Mouse (Mus musculus) kidney, postnatal 0 days (tissue): ENCODE results near the gene Tnk1. TPM values are rescaled to one million over a fixed set of nuclear protein-coding genes. Genes with fewer than 3 reads are reported as not detected.

ENCODE experiments used
- ATAC-seq: fragments of 200-750 bp; cut with Nextera tagmentation; replicated peaks from 2 replicates; pipeline ENCODE4 v1.8.0; 2017; ENCODE audit warnings: low read depth, moderate number of reproducible peaks, moderate TSS enrichment, moderate library complexity; ENCODE audit not compliant: low FRiP score
- DNase-seq: peaks from one replicate; pipeline ENCODE4 v3.0.0-alpha.2; 2016; ENCODE audit warnings: low spot score
- H3K27ac ChIP-seq: fragments of 300-500 bp; sonication (generic); 2 replicates; pipeline ENCODE4 v1.5.1; 2014; ENCODE audit warnings: mild to moderate bottlenecking
- H3K27me3 ChIP-seq: fragments of 300-500 bp; sonication (generic); 2 replicates; pipeline ENCODE4 v1.6.1; 2014; ENCODE audit warnings: low read length, mixed read lengths; ENCODE audit not compliant: insufficient read depth
- H3K36me3 ChIP-seq: fragments of 300-500 bp; sonication (generic); 2 replicates; pipeline ENCODE4 v1.6.1; 2014; ENCODE audit warnings: low read length, mixed read lengths; ENCODE audit not compliant: insufficient read depth
- H3K4me1 ChIP-seq: fragments of 300-500 bp; sonication (generic); replicated peaks from 2 replicates; pipeline ENCODE4 v1.6.1; 2014; ENCODE audit warnings: antibody characterized with exemption, low read length, mixed read lengths; ENCODE audit not compliant: insufficient read depth
- H3K4me2 ChIP-seq: fragments of 300-500 bp; sonication (generic); 2 replicates; pipeline ENCODE4 v1.6.1; 2014; ENCODE audit warnings: mild to moderate bottlenecking, low read length, moderate library complexity, mixed read lengths
- H3K4me3 ChIP-seq: fragments of 300-500 bp; sonication (generic); replicated peaks from 2 replicates; pipeline ENCODE4 v1.5.1; 2014; ENCODE audit warnings: low read depth, low read length
- H3K9ac ChIP-seq: fragments of 300-500 bp; sonication (generic); 2 replicates; pipeline ENCODE4 v1.6.1; 2014; ENCODE audit warnings: low read depth, low read length
- H3K9me3 ChIP-seq: fragments of 300-500 bp; sonication (generic); replicated peaks from 2 replicates; pipeline ENCODE4 v1.6.1; 2016; ENCODE audit warnings: low read length, inconsistent platforms, mixed read lengths
- CTCF ChIP-seq: IDR thresholded peaks from 2 replicates; pipeline ENCODE4 v1.5.1; 2016; ENCODE audit warnings: antibody characterized with exemption, low read depth, mild to moderate bottlenecking, moderate library complexity
- WGBS: fragments of 180-500 bp; shearing (Covaris S2); extraction: QIAGEN DNeasy Blood & Tissue Kit; methylation state at CpG from one replicate; pipeline ENCODE4 v1.1.7; 2014; 5-methylcytosine and 5-hydroxymethylcytosine counted together
- polyA plus RNA-seq: library from polyadenylated mRNA; unstranded; fragments of >200 nt; fragmentation: Nextera tagmentation; extraction: Ambion mirVana; gene quantifications from 2 replicates; pipeline ENCODE4 v1.2.1, GENCODE M21; 2015

Tnk1 gene
- polyA plus RNA-seq, 1 experiment from 2014 or later, result 6.3 TPM

DNA sequence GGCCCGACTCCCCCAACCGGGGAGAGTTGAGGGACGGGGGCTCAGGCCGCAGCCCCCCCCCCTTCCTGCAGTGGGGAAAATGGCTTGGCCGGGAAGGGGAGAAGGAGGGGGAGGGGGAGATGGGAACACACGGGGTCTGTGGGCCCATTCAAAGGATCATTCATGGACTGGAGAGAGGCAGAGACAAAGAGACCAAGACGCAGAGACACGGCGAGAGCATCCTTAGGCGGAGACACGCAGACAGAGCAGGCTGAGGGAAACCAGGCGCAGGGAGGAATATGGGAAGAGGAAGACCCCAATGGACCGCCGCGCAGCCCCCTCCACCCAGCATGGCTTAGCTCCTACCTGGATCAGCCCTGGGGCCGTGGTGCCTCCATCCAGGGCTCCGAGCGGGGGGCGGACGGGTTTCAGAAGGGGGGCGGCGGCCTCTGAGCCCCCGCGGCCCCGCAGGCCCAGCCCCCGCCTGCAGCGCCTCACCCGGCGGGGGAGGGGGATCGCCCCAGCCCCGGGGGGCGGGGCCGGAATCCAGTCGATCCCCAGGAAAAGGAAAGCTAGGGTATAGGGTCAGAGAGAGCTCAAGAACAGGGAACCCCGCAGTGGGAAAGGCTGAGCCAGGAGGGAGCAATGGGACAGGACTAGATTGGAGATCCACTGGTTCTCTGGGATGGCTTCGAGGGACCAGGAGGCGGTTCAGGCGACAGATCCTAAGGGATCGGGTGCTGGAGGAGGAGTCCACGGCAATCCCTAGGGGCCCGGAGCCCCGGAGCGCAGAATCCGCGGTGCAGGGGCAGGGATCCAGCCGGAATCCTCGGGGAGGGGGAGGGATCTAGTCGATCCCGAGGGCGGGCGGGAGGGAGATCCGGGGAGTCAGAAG, 21.6 kb downstream of the Tnk1 start:
- Histone ChIP-seq H3K4me1 (peaks cover 27% of the 10 kb centered on the region), H3K36me3 (no peaks in the 10 kb centered on the region), H3K4me3 (peak overlapping the region; percentile 59), H3K27ac (peak overlapping the region; percentile 93), H3K27me3 (no peaks in the 10 kb centered on the region), H3K4me2 (peak overlapping the region; percentile 97), H3K9me3 (no peaks in the 10 kb centered on the region), H3K9ac (peak overlapping the region; percentile 75)
- no peak for TF ChIP-seq CTCF
- under 1% methylated on average over 49 of the region's 52 CpGs for WGBS
- ATAC-seq (no peak), DNase-seq (peak; percentile 50)

GRCm38 (mm10) chr11:69835966-69836335, 22.6 kb downstream of the Tnk1 start:
- Histone ChIP-seq H3K9ac (no peak overlapping the region), H3K9me3 (no peaks in the 10 kb centered on the region), H3K4me3 (peak overlapping the region; percentile 59; the same call in 1 of the 2 replicates), H3K27ac (no peak overlapping the region), H3K4me1 (peaks cover 27% of the 10 kb centered on the region), H3K27me3 (no peaks in the 10 kb centered on the region), H3K36me3 (no peaks in the 10 kb centered on the region), H3K4me2 (peak overlapping the region; percentile 97)
- TF ChIP-seq CTCF, result no peak
- WGBS, result 18% methylated on average over 4 of the region's 4 CpGs
- DNase-seq (no peak), ATAC-seq (no peak)

- no peak for DNase-seq
- H3K4me1 ChIP-seq, result peaks cover 27% of the 10 kb centered on the region
- ATAC-seq, result no peak
- no peak overlapping the region for H3K4me3 ChIP-seq
- no peaks in the 10 kb centered on the region for H3K27me3 ChIP-seq
- no peak for TF ChIP-seq CTCF
- peak overlapping the region; percentile 97; the same call in 1 of the 2 replicates for H3K4me2 ChIP-seq
- H3K9ac ChIP-seq, result no peak overlapping the region
- no peaks in the 10 kb centered on the region for H3K9me3 ChIP-seq
- no peak overlapping the region for H3K27ac ChIP-seq
- 23% methylated on average over 9 of the region's 9 CpGs for WGBS
- no peaks in the 10 kb centered on the region for H3K36me3 ChIP-seq
These were observed 23.1 kb downstream of the Tnk1 start for GRCm38 (mm10) chr11:69835326-69835965.

DNA sequence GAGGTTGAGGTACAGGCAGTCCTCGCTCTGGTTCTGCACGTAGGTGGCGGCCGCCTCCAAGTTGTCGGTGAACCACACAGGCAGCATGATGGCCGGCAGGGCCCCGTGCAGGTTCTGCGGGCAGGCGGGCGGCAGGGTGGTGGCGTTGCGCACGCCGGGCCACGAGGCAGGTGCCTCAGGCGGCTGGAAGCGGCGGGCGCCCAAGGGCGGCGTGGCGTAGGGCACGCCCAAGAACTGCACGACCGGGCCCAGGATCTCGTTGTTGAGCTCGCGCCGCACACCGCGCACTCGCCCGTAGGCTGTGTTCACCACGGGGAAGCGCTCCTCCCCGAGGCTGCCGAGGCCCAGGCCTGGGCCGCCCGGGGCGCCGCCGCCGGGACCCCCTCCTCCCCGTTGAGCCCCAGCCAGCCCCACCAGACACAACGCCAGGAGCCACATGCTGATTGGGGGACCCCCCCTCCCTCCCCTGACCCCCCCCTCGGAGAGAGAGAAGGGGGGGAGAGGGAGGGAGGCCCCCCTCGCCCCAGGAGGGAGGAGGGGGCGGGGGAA, 24.5 kb downstream of the Tnk1 start:
- peak overlapping the region; percentile 74 for H3K9ac ChIP-seq
- H3K27me3 ChIP-seq, result no peaks in the 10 kb centered on the region
- 8% methylated on average over 44 of the region's 48 CpGs for WGBS
- H3K4me3 ChIP-seq, result peak overlapping the region; percentile 42
- peaks cover 23% of the 10 kb centered on the region for H3K4me1 ChIP-seq
- no peaks in the 10 kb centered on the region for H3K36me3 ChIP-seq
- peak; percentile 47 for DNase-seq
- no peak for ATAC-seq
- peak overlapping the region; percentile 92 for H3K4me2 ChIP-seq
- 0 out of 2 replicates have a peak, but pooled peaks have one; percentile 4 for TF ChIP-seq CTCF
- H3K9me3 ChIP-seq, result no peaks in the 10 kb centered on the region
- no peak overlapping the region for H3K27ac ChIP-seq

- no peaks in the 10 kb centered on the region for H3K9me3 ChIP-seq
- no peaks in the 10 kb centered on the region for H3K36me3 ChIP-seq
- no peak for TF ChIP-seq CTCF
- peak overlapping the region; percentile 42 for H3K4me3 ChIP-seq
- peak overlapping the region; percentile 74; the same call in 1 of the 2 replicates for H3K9ac ChIP-seq
- peaks cover 22% of the 10 kb centered on the region for H3K4me1 ChIP-seq
- peak overlapping the region; percentile 92 for H3K4me2 ChIP-seq
- DNase-seq (no peak), ATAC-seq (no peak)
- no peak overlapping the region for H3K27ac ChIP-seq
- WGBS, result 68% methylated on average over 8 of the region's 8 CpGs
- H3K27me3 ChIP-seq, result no peaks in the 10 kb centered on the region
These were observed 25.0 kb downstream of the Tnk1 start for GRCm38 (mm10) chr11:69833554-69833953.

GRCm38 (mm10) chr11:69828832-69829231, 29.7 kb downstream of the Tnk1 start:
- DNase-seq (no peak), ATAC-seq (no peak)
- H3K4me3 ChIP-seq, result no peak overlapping the region
- TF ChIP-seq CTCF, result no peak
- no peak overlapping the region for H3K4me2 ChIP-seq
- peaks cover 3% of the 10 kb centered on the region; the same call in 1 of the 2 replicates for H3K4me1 ChIP-seq
- H3K36me3 ChIP-seq, result peaks cover 27% of the 10 kb centered on the region
- 63% methylated on average over 5 of the region's 5 CpGs for WGBS
- H3K9me3 ChIP-seq, result no peaks in the 10 kb centered on the region
- no peak overlapping the region for H3K9ac ChIP-seq
- H3K27ac ChIP-seq, result no peak overlapping the region
- H3K27me3 ChIP-seq, result no peaks in the 10 kb centered on the region
